Mouse (Mus musculus): ENCODE results near the gene Gnpat.
A peak's percentile ranks its signal among the peaks of the same experiment; 100 is the strongest.

Gnpat gene

GRCm38 (mm10) chr8:124862321-124863162 is at the start of gene Gnpat, which contains the start of gene 2810004N23Rik:
Gene Gnpat (plus strand): TSS chr8:124863033.
Gene 2810004N23Rik (minus strand): TSS chr8:124863120.
- DNase-seq (ENCODE audit: extremely low read depth, insufficient read length, low spot score): peak; percentile 91

GRCm38 (mm10) chr8:124813326-124813725 is 49.5 kb upstream of the Gnpat start:
- no peak for DNase-seq (ENCODE audit: extremely low read depth, insufficient read length, low spot score)

DNA sequence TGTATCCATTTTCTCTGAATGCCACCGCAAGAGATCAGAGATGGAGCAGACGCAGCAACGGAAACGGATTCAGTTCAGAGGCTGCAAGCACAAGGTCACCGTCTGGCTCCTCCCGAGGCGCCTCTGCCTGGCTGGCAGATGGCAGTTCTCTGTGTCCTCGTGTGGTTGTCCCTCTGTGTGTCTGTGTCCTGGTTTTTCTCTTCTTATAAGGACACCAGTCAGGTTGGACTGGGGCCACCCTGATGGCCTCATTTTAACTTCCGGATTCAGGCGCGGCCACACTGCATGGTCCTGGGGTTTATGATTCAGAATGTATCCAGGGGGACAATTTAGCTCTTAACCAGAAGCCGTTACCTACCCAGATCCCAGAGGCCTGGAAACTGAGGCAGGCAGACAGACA is 47.0 kb upstream of the Gnpat start:
- DNase-seq (ENCODE audit: extremely low read depth, insufficient read length, low spot score): no peak

- DNase-seq (ENCODE audit: extremely low read depth, insufficient read length, low spot score): no peak
These were observed 46.0 kb upstream of the Gnpat start for GRCm38 (mm10) chr8:124816866-124817265.

DNA sequence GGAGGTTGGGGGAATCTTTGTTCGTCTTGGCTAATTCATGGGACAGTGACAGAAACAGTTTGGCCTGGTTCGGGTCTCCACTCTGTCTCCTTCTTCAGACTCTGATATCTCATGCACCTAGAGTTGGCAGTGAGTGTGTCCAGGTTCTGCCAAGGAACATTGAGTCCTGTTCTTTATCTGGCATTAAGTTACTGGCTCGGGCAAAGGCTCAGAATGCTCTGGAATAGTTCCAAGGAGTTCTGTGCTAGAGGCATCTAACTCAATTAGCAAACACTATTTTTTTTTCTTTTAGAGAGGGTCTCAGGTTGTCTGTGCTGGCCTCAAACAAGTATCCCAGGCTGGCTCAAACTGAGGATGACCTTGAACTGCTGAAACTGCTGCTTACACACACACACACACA is 45.5 kb upstream of the Gnpat start:
- DNase-seq (ENCODE audit: extremely low read depth, insufficient read length, low spot score): no peak

DNA sequence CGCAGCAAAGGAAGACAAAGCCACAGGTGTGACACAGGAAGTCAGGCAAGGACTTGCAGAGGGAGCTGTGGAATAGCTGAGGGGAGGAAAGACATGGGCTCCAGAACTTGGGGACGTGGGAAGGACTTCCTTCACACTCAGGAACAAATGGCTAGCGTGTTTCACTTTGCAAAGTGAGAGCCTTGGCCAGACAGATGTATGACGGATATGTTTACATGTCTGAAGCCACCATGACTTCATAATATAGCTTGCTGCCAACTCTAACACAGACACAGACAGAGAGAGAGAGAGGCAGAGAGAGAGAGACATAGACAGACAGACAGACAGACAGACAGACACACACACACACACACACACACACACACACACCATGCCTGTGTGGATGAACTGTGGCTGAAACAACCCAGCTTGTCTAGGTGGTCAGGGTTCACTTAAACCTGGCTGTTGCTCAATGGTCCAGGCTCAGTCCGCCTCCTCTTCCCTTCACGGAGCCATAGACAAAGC is 43.2 kb upstream of the Gnpat start:
- DNase-seq (ENCODE audit: extremely low read depth, insufficient read length, low spot score): no peak

GRCm38 (mm10) chr8:124820125-124820524 is 42.7 kb upstream of the Gnpat start:
- DNase-seq (ENCODE audit: extremely low read depth, insufficient read length, low spot score): no peak

DNA sequence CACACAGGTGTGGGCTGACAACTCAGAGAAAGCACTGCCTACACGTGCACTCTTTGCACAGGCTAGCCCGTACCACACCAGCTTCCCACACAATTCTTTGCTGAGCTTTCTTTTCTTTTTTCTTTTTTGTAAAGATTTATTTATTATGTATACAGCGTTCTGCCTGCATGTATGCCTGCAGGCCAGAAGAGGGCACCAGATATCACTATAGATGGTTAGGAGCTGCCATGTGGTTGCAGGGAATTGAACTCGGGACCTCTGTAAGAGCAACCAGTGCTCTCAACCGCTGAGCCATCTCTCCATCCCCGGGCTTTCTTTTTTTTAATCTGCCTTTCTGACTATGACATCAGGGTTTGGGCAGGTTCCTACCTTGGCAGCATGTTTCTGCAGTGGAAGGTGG is 39.3 kb upstream of the Gnpat start:
- no peak for DNase-seq (ENCODE audit: extremely low read depth, insufficient read length, low spot score)

DNA sequence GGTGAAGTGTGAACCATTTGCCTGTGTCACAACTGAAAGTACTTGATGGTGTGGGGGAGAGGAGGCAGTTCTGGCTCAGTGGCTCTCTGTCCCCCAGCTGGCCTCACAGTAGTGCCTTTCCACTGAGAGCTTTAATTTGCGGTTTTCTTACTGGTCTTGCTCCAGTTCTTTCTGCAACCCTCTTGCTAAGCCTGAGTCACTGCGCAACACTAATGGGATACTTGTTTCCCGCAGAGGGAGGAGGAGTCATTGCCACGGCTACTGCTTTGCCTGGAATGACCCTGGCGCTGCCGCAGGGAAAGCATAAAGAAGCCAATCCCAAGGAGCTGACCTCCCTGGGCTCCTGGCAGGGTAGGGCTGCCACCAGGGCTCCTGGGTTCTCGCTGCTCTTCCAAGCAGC is 36.2 kb upstream of the Gnpat start:
- DNase-seq (ENCODE audit: extremely low read depth, insufficient read length, low spot score): peak; percentile 81

- DNase-seq (ENCODE audit: extremely low read depth, insufficient read length, low spot score): peak; percentile 28
These were observed 35.4 kb upstream of the Gnpat start for GRCm38 (mm10) chr8:124827387-124827786.

- no peak for DNase-seq (ENCODE audit: extremely low read depth, insufficient read length, low spot score)
These were observed 34.1 kb upstream of the Gnpat start for GRCm38 (mm10) chr8:124828561-124829240.

- no peak for DNase-seq (ENCODE audit: extremely low read depth, insufficient read length, low spot score)
These were observed 32.8 kb upstream of the Gnpat start for GRCm38 (mm10) chr8:124830050-124830449.

GRCm38 (mm10) chr8:124831531-124831930 is 31.3 kb upstream of the Gnpat start:
- DNase-seq (ENCODE audit: extremely low read depth, insufficient read length, low spot score): peak; percentile 50

- peak; percentile 46 for DNase-seq (ENCODE audit: extremely low read depth, insufficient read length, low spot score)
These were observed 30.9 kb upstream of the Gnpat start for GRCm38 (mm10) chr8:124831941-124832340.

DNA sequence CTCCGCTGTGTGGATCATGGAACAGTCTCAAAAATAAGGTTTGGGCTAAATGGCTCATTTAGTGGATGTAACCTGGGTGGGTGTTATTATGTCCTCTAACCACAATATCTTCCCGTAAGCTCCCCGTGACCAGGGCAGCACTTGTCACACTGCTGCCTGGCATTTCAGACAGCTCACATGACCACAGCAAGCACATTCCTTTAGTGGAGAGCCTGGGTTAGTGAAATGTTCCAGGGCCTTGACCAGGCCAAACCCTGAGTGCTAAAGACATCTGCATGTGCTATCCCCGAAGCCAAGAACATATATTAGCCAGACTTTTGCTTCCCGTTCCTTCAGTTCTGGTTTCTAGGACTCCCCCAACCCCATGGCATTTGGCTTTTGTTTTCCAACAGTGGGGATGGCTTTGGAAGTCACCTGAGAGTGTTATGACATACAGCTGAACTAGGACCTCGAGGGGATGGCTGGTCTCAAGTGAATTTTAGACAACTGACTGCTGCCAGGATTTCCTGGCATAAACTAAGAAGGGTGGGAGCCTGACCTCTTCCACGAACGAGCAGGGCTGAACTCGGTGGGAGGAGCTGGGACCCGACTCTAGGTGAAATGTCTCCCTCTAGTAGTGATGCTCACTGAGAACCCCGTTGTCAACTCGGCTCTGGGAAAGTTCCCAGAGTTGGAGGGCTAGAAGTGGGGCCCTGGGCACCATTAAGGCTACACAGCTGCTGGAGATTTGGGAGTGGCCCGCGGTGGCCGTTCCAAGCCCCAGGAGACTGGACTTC is 29.2 kb upstream of the Gnpat start:
- no peak for DNase-seq (ENCODE audit: extremely low read depth, insufficient read length, low spot score)

- no peak for DNase-seq (ENCODE audit: extremely low read depth, insufficient read length, low spot score)
These were observed 27.0 kb upstream of the Gnpat start for GRCm38 (mm10) chr8:124835848-124836247.

GRCm38 (mm10) chr8:124836273-124836672 is 26.6 kb upstream of the Gnpat start:
- DNase-seq (ENCODE audit: extremely low read depth, insufficient read length, low spot score): no peak

GRCm38 (mm10) chr8:124836907-124837306 is 25.9 kb upstream of the Gnpat start:
- no peak for DNase-seq (ENCODE audit: extremely low read depth, insufficient read length, low spot score)

- no peak for DNase-seq (ENCODE audit: extremely low read depth, insufficient read length, low spot score)
These were observed 24.9 kb upstream of the Gnpat start for GRCm38 (mm10) chr8:124837956-124838355.

- DNase-seq (ENCODE audit: extremely low read depth, insufficient read length, low spot score): no peak
These were observed 23.5 kb upstream of the Gnpat start for GRCm38 (mm10) chr8:124839371-124839770.

DNA sequence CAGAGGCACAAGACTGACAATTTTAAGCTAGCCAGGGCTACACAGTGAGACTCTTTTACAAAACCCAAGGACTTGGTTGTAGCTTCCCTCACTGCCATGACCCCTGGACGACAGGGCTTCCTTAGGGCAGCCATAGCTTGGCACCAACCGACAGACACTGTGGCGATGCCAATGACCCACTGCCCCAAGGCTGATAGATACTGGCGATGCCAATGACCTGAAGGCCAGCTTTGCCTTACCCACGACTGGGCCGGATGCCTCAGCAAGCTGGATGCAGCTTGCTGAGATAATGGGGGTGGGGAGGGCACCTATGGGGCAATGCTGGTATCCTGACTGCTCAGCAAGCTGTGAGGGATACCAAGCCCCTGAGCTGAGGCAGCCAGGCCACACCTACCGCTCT is 21.9 kb upstream of the Gnpat start:
- DNase-seq (ENCODE audit: extremely low read depth, insufficient read length, low spot score): no peak
